Mouse (Mus musculus) neural tube, embryonic 14.5 days (tissue): ENCODE results near the gene Ano6. TPM values are rescaled to one million over a fixed set of nuclear protein-coding genes. Genes with fewer than 3 reads are reported as not detected.

Experiments used
- ATAC-seq: fragments of 200-750 bp; cut with Nextera tagmentation; 2 replicates; pipeline ENCODE4 v1.8.0; 2017; ENCODE audit warnings: low read depth, mild to moderate bottlenecking, moderate TSS enrichment, moderate library complexity
- H3K27ac ChIP-seq: fragments of 300-500 bp; sonication (generic); 2 replicates; pipeline ENCODE4 v1.5.1; 2014; ENCODE audit warnings: low read depth, mild to moderate bottlenecking, control low read depth, low read length, moderate library complexity, mixed read lengths
- H3K27me3 ChIP-seq: fragments of 300-500 bp; sonication (generic); 2 replicates; pipeline ENCODE4 v1.6.1; 2014; ENCODE audit warnings: low read length; ENCODE audit not compliant: control insufficient read depth, insufficient read depth
- H3K36me3 ChIP-seq: fragments of 300-500 bp; sonication (generic); 2 replicates; pipeline ENCODE4 v1.6.1; 2014; ENCODE audit warnings: low read length, mixed read lengths; ENCODE audit not compliant: control insufficient read depth, insufficient read depth
- H3K4me1 ChIP-seq: fragments of 300-500 bp; sonication (generic); 2 replicates; pipeline ENCODE4 v1.6.1; 2014; ENCODE audit warnings: low read length; ENCODE audit not compliant: control insufficient read depth, insufficient read depth
- H3K4me2 ChIP-seq: fragments of 300-500 bp; sonication (generic); 2 replicates; pipeline ENCODE4 v1.6.1; 2014; ENCODE audit warnings: mild to moderate bottlenecking, low read depth, low read length, control low read depth
- H3K4me3 ChIP-seq: fragments of 300-500 bp; sonication (generic); 2 replicates; pipeline ENCODE4 v1.5.1; 2014; ENCODE audit warnings: low read depth, low read length, control low read depth, mixed read lengths
- H3K9ac ChIP-seq: fragments of 300-500 bp; sonication (generic); replicated peaks from 2 replicates; pipeline ENCODE4 v1.6.1; 2014; ENCODE audit warnings: low read depth, mild to moderate bottlenecking, control low read depth, low read length, mixed read lengths
- H3K9me3 ChIP-seq: fragments of 300-500 bp; sonication (generic); 2 replicates; pipeline ENCODE4 v1.6.1; 2016; ENCODE audit warnings: low read length; ENCODE audit not compliant: control insufficient read depth
- WGBS: fragments of 180-500 bp; shearing (Covaris S2); extraction: QIAGEN DNeasy Blood & Tissue Kit; methylation state at CpG from one replicate; pipeline ENCODE4 v1.1.7; 2014; 5-methylcytosine and 5-hydroxymethylcytosine counted together
- polyA plus RNA-seq: library from polyadenylated mRNA; unstranded; fragments of >200 nt; fragmentation: Nextera tagmentation; extraction: Ambion mirVana; gene quantifications from 2 replicates; pipeline ENCODE4 v1.2.1, GENCODE M21; 2014

Gene Ano6
- polyA plus RNA-seq, 1 experiment from 2014 or later = 32.3 TPM

- Histone ChIP-seq H3K4me1 (no peaks in the 10 kb centered on the region; the same call in 1 of the 2 replicates), H3K9me3 (no peaks in the 10 kb centered on the region), H3K27me3 (no peaks in the 10 kb centered on the region), H3K4me2 (no peak overlapping the region), H3K4me3 (no peak overlapping the region), H3K36me3 (no peaks in the 10 kb centered on the region), H3K9ac (no peak overlapping the region), H3K27ac (no peak overlapping the region)
- 91% methylated on average over 4 of the region's 4 CpGs for WGBS
- no peak for ATAC-seq
Measured at GRCm38 (mm10) chr15:95892171-95892570, 101.5 kb downstream of the Ano6 start.

GRCm38 (mm10) chr15:95892929-95893328, 102.3 kb downstream of the Ano6 start:
- Histone ChIP-seq H3K4me1 (no peaks in the 10 kb centered on the region), H3K9me3 (no peaks in the 10 kb centered on the region), H3K36me3 (no peaks in the 10 kb centered on the region), H3K9ac (no peak overlapping the region), H3K4me3 (no peak overlapping the region), H3K4me2 (no peak overlapping the region), H3K27me3 (no peaks in the 10 kb centered on the region), H3K27ac (no peak overlapping the region; the same call in 1 of the 2 replicates)
- no peak; the same call in 1 of the 2 replicates for ATAC-seq
- WGBS = 62% methylated on average over 10 of the region's 10 CpGs

- ATAC-seq = no peak
- H3K4me3 ChIP-seq = no peak overlapping the region
- H3K9me3 ChIP-seq = no peaks in the 10 kb centered on the region
- H3K4me1 ChIP-seq = no peaks in the 10 kb centered on the region
- no peaks in the 10 kb centered on the region for H3K36me3 ChIP-seq
- no peak overlapping the region for H3K9ac ChIP-seq
- H3K27ac ChIP-seq = no peak overlapping the region
- WGBS = 94% methylated on average over 7 of the region's 7 CpGs
- H3K4me2 ChIP-seq = no peak overlapping the region
- no peaks in the 10 kb centered on the region for H3K27me3 ChIP-seq
Measured at GRCm38 (mm10) chr15:95895699-95896098, 105.1 kb downstream of the Ano6 start.

- no peak overlapping the region for H3K4me2 ChIP-seq
- H3K4me1 ChIP-seq = no peaks in the 10 kb centered on the region
- no peaks in the 10 kb centered on the region for H3K27me3 ChIP-seq
- H3K36me3 ChIP-seq = no peaks in the 10 kb centered on the region
- 94% methylated on average over 12 of the region's 12 CpGs for WGBS
- H3K27ac ChIP-seq = no peak overlapping the region
- H3K9me3 ChIP-seq = no peaks in the 10 kb centered on the region
- no peak for ATAC-seq
- H3K4me3 ChIP-seq = no peak overlapping the region
- no peak overlapping the region for H3K9ac ChIP-seq
Measured at GRCm38 (mm10) chr15:95897653-95898052, 107.0 kb downstream of the Ano6 start.

- Histone ChIP-seq H3K36me3 (no peaks in the 10 kb centered on the region), H3K4me1 (no peaks in the 10 kb centered on the region), H3K4me2 (no peak overlapping the region), H3K9me3 (no peaks in the 10 kb centered on the region), H3K27me3 (no peaks in the 10 kb centered on the region), H3K4me3 (no peak overlapping the region), H3K9ac (no peak overlapping the region), H3K27ac (no peak overlapping the region)
- no peak for ATAC-seq
- WGBS = 92% methylated on average over 6 of the region's 6 CpGs
Measured at GRCm38 (mm10) chr15:95898438-95898837, 107.8 kb downstream of the Ano6 start.

GRCm38 (mm10) chr15:95902396-95902795, 111.8 kb downstream of the Ano6 start:
- Histone ChIP-seq H3K4me3 (no peak overlapping the region), H3K4me2 (no peak overlapping the region), H3K27me3 (no peaks in the 10 kb centered on the region), H3K9ac (no peak overlapping the region), H3K27ac (no peak overlapping the region), H3K36me3 (no peaks in the 10 kb centered on the region), H3K9me3 (no peaks in the 10 kb centered on the region), H3K4me1 (no peaks in the 10 kb centered on the region)
- 81% methylated on average over 5 of the region's 5 CpGs for WGBS
- no peak for ATAC-seq

- no peak for ATAC-seq
- Histone ChIP-seq H3K9me3 (no peaks in the 10 kb centered on the region), H3K9ac (no peak overlapping the region), H3K4me1 (no peaks in the 10 kb centered on the region), H3K4me3 (no peak overlapping the region), H3K4me2 (no peak overlapping the region), H3K27me3 (no peaks in the 10 kb centered on the region), H3K36me3 (no peaks in the 10 kb centered on the region), H3K27ac (no peak overlapping the region)
- 65% methylated on average over 14 of the region's 14 CpGs for WGBS
Measured at GRCm38 (mm10) chr15:95904247-95904646, 113.6 kb downstream of the Ano6 start.

GRCm38 (mm10) chr15:95906017-95906749, 115.5 kb downstream of the Ano6 start:
- no peaks in the 10 kb centered on the region for H3K27me3 ChIP-seq
- 55% methylated on average over 7 of the region's 7 CpGs for WGBS
- no peaks in the 10 kb centered on the region for H3K4me1 ChIP-seq
- no peak for ATAC-seq
- H3K9me3 ChIP-seq = no peaks in the 10 kb centered on the region
- H3K27ac ChIP-seq = no peak overlapping the region; the same call in 1 of the 2 replicates
- H3K4me3 ChIP-seq = no peak overlapping the region
- H3K36me3 ChIP-seq = no peaks in the 10 kb centered on the region
- H3K9ac ChIP-seq = no peak overlapping the region
- no peak overlapping the region for H3K4me2 ChIP-seq

- Histone ChIP-seq H3K27ac (no peak overlapping the region), H3K9me3 (no peaks in the 10 kb centered on the region), H3K27me3 (no peaks in the 10 kb centered on the region), H3K4me3 (no peak overlapping the region), H3K36me3 (no peaks in the 10 kb centered on the region), H3K9ac (no peak overlapping the region), H3K4me2 (no peak overlapping the region), H3K4me1 (no peaks in the 10 kb centered on the region)
- WGBS = 91% methylated on average over 1 of the region's 1 CpGs
- ATAC-seq = no peak
Measured at GRCm38 (mm10) chr15:95906891-95907290, 116.2 kb downstream of the Ano6 start.
